8 mouse cellular contexts compared by ENCODE assay signal in genomic region chr17:17828191-17828981, GRCm38 (mm10). TPM values are rescaled to one million over a fixed set of nuclear protein-coding genes. Genes with fewer than 3 reads are reported as not detected.
A peak's percentile ranks its signal among the peaks of the same experiment; 100 is the strongest.
DNase-seq lines count a peak whose midpoint lies in the region; ATAC-seq and TF ChIP-seq lines count a peak whose summit lies in the region.

No protein-coding gene starts in this region.

- peak overlapping the region; percentile 87 for H3K4me3 ChIP-seq in C2C12 (ENCODE audit: insufficient read depth, poor library complexity, severe bottlenecking)
- H3K4me3 ChIP-seq in embryonic facial prominence, embryonic 10.5 days: peak overlapping the region; percentile 92
- peak overlapping the region; percentile 61 for H3K4me3 ChIP-seq in liver, embryonic 16.5 days (ENCODE audit: low read depth, low read length)

- peaks cover 64% of the 10 kb centered on the region for H3K79me3 ChIP-seq in C2C12 (ENCODE audit: low read depth)

- peaks cover 41% of the 10 kb centered on the region for H3K4me1 ChIP-seq in embryonic facial prominence, embryonic 10.5 days
- no peaks in the 10 kb centered on the region; the same call in 1 of the 2 replicates for H3K4me1 ChIP-seq in liver, embryonic 16.5 days (ENCODE audit: control insufficient read depth, low read depth, low read length)

- under 1% methylated on average over 14 of the region's 15 CpGs for WGBS in embryonic facial prominence, embryonic 10.5 days
- WGBS in liver, embryonic 16.5 days (ENCODE audit: insufficient replicate concordance): 7% methylated on average over 10 of the region's 15 CpGs

- peak; percentile 4; the same call in 1 of the 2 replicates for ATAC-seq in liver, embryonic 16.5 days (ENCODE audit: low read depth)

- H3K9me3 ChIP-seq in embryonic facial prominence, embryonic 10.5 days: no peaks in the 10 kb centered on the region
- H3K9me3 ChIP-seq in liver, embryonic 16.5 days (replicated peaks; ENCODE audit: control insufficient read depth, low read length): no peaks in the 10 kb centered on the region

- peaks cover 88% of the 10 kb centered on the region for H3K79me2 ChIP-seq in C2C12 (ENCODE audit: control insufficient read depth, insufficient read depth)

- H3ac ChIP-seq in C2C12 (ENCODE audit: control insufficient read depth, insufficient read length, low read depth): peak overlapping the region; percentile 94

- H3K9ac ChIP-seq in liver, embryonic 16.5 days (ENCODE audit: low read depth, low read length): peak overlapping the region; percentile 33

- no peaks in the 10 kb centered on the region for H3K27me3 ChIP-seq in C2C12 (ENCODE audit: control insufficient read depth, insufficient read depth, insufficient read length)
- H3K27me3 ChIP-seq in embryonic facial prominence, embryonic 10.5 days (replicated peaks; ENCODE audit: low read depth, poor library complexity, severe bottlenecking): no peaks in the 10 kb centered on the region
- H3K27me3 ChIP-seq in liver, embryonic 16.5 days (ENCODE audit: control insufficient read depth, insufficient read depth, low read depth, low read length): peaks cover 21% of the 10 kb centered on the region

- H3K36me3 ChIP-seq in C2C12 (ENCODE audit: control insufficient read depth, insufficient read depth): peaks cover 42% of the 10 kb centered on the region
- peaks cover 37% of the 10 kb centered on the region for H3K36me3 ChIP-seq in embryonic facial prominence, embryonic 10.5 days (replicated peaks)
- H3K36me3 ChIP-seq in liver, embryonic 16.5 days (ENCODE audit: control insufficient read depth, insufficient read depth): no peaks in the 10 kb centered on the region

- H3K4me2 ChIP-seq in liver, embryonic 16.5 days (ENCODE audit: low read depth, low read length): peak overlapping the region; percentile 50

- TF ChIP-seq CTCF in C2C12 (IDR thresholded peaks at IDR 0.05; ENCODE audit: control insufficient read depth, insufficient read depth, insufficient read length): no peak

- H3K27ac ChIP-seq in embryonic facial prominence, embryonic 10.5 days (replicated peaks): peak overlapping the region; percentile 99
- peak overlapping the region; percentile 78; the same call in 1 of the 2 replicates for H3K27ac ChIP-seq in liver, embryonic 16.5 days (ENCODE audit: low read length)

- DNase-seq in adrenal gland, adult (ENCODE audit: inconsistent age in 2 of 2, low spot score in 1 of 2): peak; percentile 75 to 86
- peak; percentile 94 for DNase-seq in embryonic facial prominence, embryonic 10.5 days (ENCODE audit: low spot score)
- DNase-seq in heart, adult 9 months (ENCODE audit: low spot score in 2 of 2): peak; percentile 39 to 54
- peak; percentile 25 to 40 for DNase-seq in kidney, adult 8-10 months
- DNase-seq in ovary, postnatal 10 days (ENCODE audit: low spot score): peak; percentile 49
- no peak for DNase-seq in thymus, postnatal 0 days (ENCODE audit: low spot score)

TF ChIP-seq in C2C12, 6 proteins besides CTCF, POLR2A, EP300 and RAD21:
- TF ChIP-seq FOSL1 (IDR thresholded peaks at IDR 0.05; ENCODE audit: insufficient read depth, low read length, poor library complexity, severe bottlenecking) (no peak), USF1 (IDR thresholded peaks at IDR 0.05; ENCODE audit: low read depth) (no peak), MYOD1 (IDR thresholded peaks at IDR 0.05; ENCODE audit: control insufficient read depth, insufficient read length, low read depth) (no peak), MYOG (IDR thresholded peaks at IDR 0.05; ENCODE audit: control insufficient read depth, extremely low read depth, insufficient read length) (no peak), CEBPB (IDR thresholded peaks at IDR 0.05; ENCODE audit: low read depth) (no peak), MAX (IDR thresholded peaks at IDR 0.05) (no peak)

RNA-seq across cellular contexts. Expression of gene Spaca6, which starts 1.4 kb away (rescaled TPM):
- 11.2 TPM for polyA plus RNA-seq in C2C12 (2012; fragmentation: generic; extraction: Trizol)
- 59.1 and 61.6 TPM in 2 replicates for polyA plus RNA-seq in embryonic facial prominence, embryonic 10.5 days (2016; fragmentation: Nextera tagmentation; extraction: Ambion mirVana)
- polyA plus RNA-seq in liver, embryonic 16.5 days (2015; fragmentation: Nextera tagmentation; extraction: Ambion mirVana): 4.0 and 4.7 TPM in 2 replicates
- 5.5 and 8.0 TPM in 2 replicates for polyA plus RNA-seq in thymus, postnatal 0 days (2015; fragmentation: Nextera tagmentation; extraction: Ambion mirVana)

RNA-seq across cellular contexts. Expression of gene Has1, which starts 26.6 kb away (rescaled TPM):
- polyA plus RNA-seq in C2C12 (2012; fragmentation: generic; extraction: Trizol): 2.5 TPM
- polyA plus RNA-seq in embryonic facial prominence, embryonic 10.5 days (2016; fragmentation: Nextera tagmentation; extraction: Ambion mirVana): 1.2 and 1.5 TPM in 2 replicates
- 0.05 and 0.07 TPM in 2 replicates for polyA plus RNA-seq in liver, embryonic 16.5 days (2015; fragmentation: Nextera tagmentation; extraction: Ambion mirVana)
- polyA plus RNA-seq in thymus, postnatal 0 days (2015; fragmentation: Nextera tagmentation; extraction: Ambion mirVana): 0.36 and 0.40 TPM in 2 replicates

RNA-seq across cellular contexts. Expression of gene Fpr1, which starts 55.4 kb away (rescaled TPM):
- polyA plus RNA-seq in C2C12 (2012; fragmentation: generic; extraction: Trizol): not detected
- polyA plus RNA-seq in embryonic facial prominence, embryonic 10.5 days (2016; fragmentation: Nextera tagmentation; extraction: Ambion mirVana): not detected in 2 replicates
- polyA plus RNA-seq in liver, embryonic 16.5 days (2015; fragmentation: Nextera tagmentation; extraction: Ambion mirVana): 6.9 and 8.5 TPM in 2 replicates
- 0.36 TPM in 1 of 2 replicates, not detected in the other for polyA plus RNA-seq in thymus, postnatal 0 days (2015; fragmentation: Nextera tagmentation; extraction: Ambion mirVana)

RNA-seq across cellular contexts. Expression of gene Fpr2, which starts 59.2 kb away (rescaled TPM):
- not detected for polyA plus RNA-seq in C2C12 (2012; fragmentation: generic; extraction: Trizol)
- not detected in 2 replicates for polyA plus RNA-seq in embryonic facial prominence, embryonic 10.5 days (2016; fragmentation: Nextera tagmentation; extraction: Ambion mirVana)
- polyA plus RNA-seq in liver, embryonic 16.5 days (2015; fragmentation: Nextera tagmentation; extraction: Ambion mirVana): 3.8 and 5.6 TPM in 2 replicates
- polyA plus RNA-seq in thymus, postnatal 0 days (2015; fragmentation: Nextera tagmentation; extraction: Ambion mirVana): 0.22 and 0.34 TPM in 2 replicates

RNA-seq across cellular contexts. Expression of gene Fpr3, which starts 59.3 kb away (rescaled TPM):
- polyA plus RNA-seq in C2C12 (2012; fragmentation: generic; extraction: Trizol): not detected
- not detected in 2 replicates for polyA plus RNA-seq in embryonic facial prominence, embryonic 10.5 days (2016; fragmentation: Nextera tagmentation; extraction: Ambion mirVana)
- polyA plus RNA-seq in liver, embryonic 16.5 days (2015; fragmentation: Nextera tagmentation; extraction: Ambion mirVana): not detected in 2 replicates
- not detected in 2 replicates for polyA plus RNA-seq in thymus, postnatal 0 days (2015; fragmentation: Nextera tagmentation; extraction: Ambion mirVana)
